Mouse (Mus musculus) right cerebral cortex, postnatal 14 days (tissue): Measurements from ENCODE around the gene Ankmy1.
A peak's percentile ranks its signal among the peaks of the same experiment; 100 is the strongest.

Experiments
- DNase-seq: peaks from one replicate; pipeline ENCODE4 v3.0.0; 2022

Gene Ankmy1

DNA sequence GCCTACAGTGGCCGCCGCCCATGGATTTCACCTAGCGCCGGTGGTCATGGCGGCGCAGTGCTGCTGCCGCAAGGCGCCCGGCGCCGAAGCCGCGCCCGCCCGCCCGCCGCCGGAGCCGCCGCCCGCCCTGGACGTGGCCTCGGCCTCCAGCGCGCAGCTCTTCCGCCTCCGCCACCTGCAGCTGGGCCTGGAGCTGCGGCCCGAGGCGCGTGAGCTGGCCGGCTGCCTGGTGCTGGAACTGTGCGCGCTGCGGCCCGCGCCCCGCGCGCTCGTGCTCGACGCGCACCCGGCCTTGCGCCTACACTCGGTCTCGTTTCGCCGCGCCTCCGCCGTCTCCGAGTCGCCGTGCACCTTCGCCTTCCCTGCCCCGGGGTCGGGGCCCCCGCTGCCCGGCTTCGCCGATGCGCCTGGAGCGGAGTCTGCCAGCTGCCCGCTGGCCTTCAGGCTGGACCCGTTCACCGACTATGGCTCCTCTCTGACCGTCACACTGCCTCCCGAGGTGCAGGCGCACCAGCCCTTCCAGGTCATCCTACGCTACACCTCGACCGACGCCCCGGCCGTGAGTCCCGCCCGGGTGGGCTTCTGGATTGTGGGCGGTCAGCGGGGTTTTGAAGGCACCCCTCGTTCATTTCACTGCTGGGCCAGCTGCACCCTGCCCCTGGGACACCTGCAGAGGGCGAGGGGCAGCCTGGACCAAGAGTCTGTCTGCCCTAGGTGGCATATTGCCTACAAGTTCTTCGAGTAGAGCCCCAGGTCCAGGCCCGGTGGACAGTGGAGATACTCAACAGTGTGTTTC lies 8.4 kb upstream of the Ankmy1 start:
- peak; percentile 77 for DNase-seq

DNA sequence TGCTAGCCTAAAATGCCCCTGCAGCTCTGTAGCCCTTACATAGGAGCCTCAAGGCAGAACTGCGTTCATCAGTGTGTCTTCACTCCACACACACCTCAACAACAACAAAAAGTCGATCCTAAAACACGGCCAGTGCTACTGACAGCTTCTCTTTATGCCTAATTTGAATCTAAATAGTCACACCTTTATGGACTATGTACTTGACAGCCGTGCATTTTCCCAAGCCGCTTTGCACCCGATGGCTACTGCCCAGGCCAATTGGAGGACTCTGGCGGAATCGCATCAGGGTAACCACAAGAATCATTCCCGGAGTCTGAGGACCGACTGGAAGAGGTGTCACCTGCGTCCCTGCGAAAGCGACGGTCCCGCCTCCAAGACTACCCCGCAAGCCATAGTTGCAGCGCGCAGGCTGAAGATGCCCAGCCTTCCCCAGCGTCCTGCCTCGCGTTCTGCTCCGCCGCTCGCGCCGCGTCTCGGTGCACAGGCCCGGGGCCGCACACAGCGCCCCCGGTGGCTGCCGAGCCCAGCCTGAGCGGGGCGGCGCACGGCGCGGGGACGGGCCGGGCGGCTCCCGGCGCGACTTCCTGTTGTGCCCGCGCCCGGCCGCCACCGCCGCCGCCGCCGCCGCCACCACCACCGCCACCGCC lies 7.7 kb upstream of the Ankmy1 start, which contains the start of gene Rnpepl1:
Gene Rnpepl1 (plus strand): TSS at position 545 of the 647 bp plus-strand sequence.
- DNase-seq = peak; percentile 75

GRCm38 (mm10) chr1:92909068-92909467 lies 6.4 kb upstream of the Ankmy1 start:
- DNase-seq = no peak

- DNase-seq = no peak
Measured at GRCm38 (mm10) chr1:92908664-92909063, 6.0 kb upstream of the Ankmy1 start.

DNA sequence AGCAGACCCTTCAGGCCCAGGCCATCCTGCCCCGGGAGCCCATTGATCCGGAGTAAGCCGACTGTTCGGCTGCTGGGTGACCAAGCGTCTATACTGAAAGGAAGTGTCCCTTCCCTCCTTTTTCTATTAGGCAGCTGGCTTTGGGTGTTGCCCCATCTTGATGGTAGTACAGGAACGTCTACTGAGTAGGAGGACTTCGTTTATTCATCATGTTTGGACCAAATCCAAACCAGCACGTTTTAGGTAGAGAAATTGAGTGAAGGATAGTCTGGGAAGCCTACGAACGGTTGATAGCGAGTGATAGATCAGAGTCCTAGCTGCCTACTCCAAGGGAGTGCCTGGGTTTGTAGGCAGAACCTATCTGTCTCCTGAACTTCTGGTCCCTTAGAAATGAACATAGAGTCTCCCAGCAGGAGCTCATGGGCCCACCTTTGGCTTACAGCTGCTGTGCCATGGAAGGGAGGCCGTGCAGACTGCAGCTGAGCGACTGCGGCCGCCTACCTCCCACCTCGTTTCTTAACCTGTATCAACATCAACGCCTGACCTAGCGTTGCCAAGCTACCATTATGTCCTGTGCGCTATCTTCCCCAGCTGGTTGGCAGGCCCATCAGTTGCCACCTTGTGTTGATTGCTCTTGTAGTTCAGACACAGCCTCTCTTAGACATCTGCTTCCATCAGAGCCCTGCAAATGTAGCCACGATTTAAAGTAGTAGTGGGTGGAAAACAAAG lies 5.1 kb upstream of the Ankmy1 start:
- DNase-seq = no peak

GRCm38 (mm10) chr1:92906779-92907631 lies 4.3 kb upstream of the Ankmy1 start, which contains the start of gene Dusp28:
Dusp28 (plus strand) TSS chr1:92906981.
- DNase-seq = peak; percentile 76

DNA sequence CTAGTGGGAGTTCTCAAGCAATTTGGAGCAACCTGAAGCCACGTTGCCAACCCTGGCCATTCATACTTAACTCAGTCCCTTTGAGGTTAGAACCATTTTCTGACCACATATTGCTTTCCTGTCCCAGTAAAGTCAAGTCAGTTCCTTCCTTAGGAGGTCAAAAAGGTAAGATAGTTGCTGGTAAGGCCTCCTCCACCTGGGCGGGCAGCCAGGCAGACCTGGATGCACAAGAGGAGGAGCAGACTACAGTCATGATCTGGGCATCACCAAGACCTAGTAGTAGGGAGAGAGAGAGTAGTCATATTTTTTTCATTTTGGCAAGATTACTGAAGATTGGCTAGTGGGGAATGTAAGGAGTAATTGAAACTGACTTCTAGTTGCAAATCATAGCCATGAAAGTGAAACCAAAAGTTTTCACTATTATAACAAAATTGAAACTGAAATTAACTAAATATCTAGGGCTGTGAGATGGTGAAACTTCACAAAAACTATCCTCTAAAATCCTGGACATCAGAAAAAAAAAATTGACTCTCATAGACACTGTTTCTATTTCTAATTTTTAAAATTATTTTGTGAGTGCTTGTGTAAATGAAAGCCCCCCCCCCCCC lies 3.1 kb upstream of the Ankmy1 start:
- no peak for DNase-seq

DNA sequence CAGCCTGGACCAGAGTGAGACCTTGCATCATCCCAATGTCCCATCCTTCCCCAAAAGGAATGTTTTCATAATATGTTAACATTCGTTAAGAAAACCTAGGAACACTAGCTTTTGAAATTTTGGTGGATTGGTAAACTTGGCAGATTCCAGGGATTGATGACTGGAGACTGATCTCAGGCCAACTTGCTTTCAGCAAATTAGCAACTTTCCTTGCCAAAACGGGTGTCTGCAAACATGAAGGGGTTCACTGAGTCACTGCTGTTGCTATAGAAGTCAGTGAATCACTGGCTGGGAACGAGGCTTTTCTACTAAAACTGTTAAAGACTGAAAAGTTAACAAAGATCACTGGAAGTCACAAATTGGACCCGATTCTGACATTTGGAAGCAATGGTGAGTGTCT lies 921 bp upstream of the Ankmy1 start:
- DNase-seq = no peak

GRCm38 (mm10) chr1:92895089-92895488 lies 7.6 kb downstream of the Ankmy1 start:
- DNase-seq = peak; percentile 82

- DNase-seq = no peak
Measured at GRCm38 (mm10) chr1:92893896-92894295, 8.8 kb downstream of the Ankmy1 start.

DNA sequence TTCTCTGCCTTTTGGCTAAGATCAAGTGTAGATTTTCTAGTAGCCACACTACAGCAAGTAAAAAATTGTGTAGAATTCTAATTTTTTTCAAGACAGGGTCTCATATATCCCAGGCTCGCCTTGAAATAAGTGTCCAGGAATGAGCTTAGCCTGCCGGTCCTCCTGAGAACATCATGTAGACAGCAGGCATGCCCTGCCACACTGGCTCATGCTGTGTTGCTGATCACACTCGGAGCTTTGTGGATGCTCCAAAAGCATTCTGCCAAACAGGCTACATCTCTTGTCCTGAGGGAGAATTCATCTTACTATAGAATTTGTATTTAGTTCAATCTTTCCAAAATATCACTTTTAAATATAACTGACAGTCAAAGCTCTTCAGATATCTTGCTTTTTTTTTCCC lies 9.9 kb downstream of the Ankmy1 start:
- no peak for DNase-seq

GRCm38 (mm10) chr1:92888901-92889655 lies 13.6 kb downstream of the Ankmy1 start:
- DNase-seq = no peak

GRCm38 (mm10) chr1:92881982-92882381 lies 20.7 kb downstream of the Ankmy1 start:
- DNase-seq = no peak

DNA sequence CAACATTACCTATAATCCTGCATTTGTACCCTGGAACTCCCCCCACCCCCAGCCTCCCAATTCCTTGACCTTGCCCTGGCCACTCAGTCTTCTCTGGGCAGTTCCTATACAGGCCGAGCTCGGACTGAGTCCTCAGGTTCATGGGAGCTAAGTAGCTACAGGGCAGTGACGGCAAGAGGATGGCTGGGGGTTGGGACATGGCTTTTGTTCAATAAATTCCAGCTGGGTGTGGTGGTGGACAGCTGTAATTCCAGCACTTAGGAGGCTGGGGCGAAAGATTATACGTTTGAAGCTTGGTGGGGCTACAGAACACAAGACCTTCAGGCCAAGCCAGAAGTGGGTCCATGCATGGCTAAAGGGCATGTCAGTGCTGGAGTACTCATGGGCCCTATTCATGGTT lies 22.6 kb downstream of the Ankmy1 start:
- no peak for DNase-seq

- DNase-seq = peak; percentile 40
Measured at GRCm38 (mm10) chr1:92879266-92879665, 23.4 kb downstream of the Ankmy1 start.

DNA sequence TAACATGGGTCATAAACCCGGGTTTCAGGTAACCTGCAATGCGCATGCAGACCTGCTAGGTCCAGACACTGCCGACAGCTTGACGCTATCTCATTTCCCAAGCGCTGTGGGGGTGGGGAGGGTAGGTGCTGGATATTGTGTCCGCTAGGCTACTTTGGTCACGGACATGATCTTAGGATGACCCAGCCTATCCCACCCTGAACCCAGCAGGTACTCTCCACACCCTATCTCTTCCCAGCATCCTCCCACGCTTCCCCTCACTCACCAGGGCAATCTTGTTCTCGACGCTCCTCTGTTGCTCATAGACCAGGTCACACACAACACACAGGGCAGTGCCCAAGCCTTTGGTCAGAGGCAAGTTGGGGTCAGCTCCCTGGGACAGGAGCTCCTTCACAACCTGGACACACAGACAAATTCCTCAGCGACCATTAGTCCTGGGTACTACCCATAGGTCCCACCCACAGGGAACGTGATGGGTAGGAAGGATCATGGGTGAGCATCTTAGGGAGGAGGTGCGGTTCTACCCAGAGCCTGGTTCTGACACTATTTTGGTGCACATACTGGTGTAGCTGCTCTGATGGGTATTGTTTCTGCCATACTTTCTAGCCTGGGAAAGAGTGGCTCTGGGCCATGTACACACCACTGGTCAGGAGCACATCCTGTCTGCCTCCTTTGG lies 24.5 kb downstream of the Ankmy1 start:
- DNase-seq = no peak

DNA sequence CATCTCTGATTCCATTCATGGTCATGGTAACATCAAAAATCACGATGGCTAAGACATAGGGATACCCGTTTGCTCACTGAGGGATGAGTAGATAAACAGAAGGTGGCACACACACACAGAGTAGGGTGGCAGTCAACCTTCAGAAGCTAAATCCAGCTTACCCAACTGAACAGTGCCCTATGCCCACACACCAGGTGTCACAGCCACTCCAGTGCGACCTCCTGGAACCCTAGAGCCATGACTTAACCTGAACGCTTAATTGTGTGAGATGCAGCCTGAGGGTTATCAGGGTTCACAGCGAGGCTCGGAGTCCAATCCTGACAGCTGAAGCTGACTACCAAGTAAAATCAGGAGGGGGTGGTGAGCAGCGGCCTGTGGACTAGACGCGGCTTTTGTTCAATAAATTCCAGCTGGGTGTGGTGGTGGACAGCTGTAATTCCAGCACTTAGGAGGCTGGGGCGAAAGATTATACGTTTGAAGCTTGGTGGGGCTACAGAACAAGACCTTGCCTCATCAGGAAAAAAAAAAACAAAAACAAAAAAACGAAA lies 25.2 kb downstream of the Ankmy1 start:
- no peak for DNase-seq

- no peak for DNase-seq
Measured at GRCm38 (mm10) chr1:92875360-92876111, 27.2 kb downstream of the Ankmy1 start.

GRCm38 (mm10) chr1:92874011-92874410 lies 28.7 kb downstream of the Ankmy1 start:
- no peak for DNase-seq

DNA sequence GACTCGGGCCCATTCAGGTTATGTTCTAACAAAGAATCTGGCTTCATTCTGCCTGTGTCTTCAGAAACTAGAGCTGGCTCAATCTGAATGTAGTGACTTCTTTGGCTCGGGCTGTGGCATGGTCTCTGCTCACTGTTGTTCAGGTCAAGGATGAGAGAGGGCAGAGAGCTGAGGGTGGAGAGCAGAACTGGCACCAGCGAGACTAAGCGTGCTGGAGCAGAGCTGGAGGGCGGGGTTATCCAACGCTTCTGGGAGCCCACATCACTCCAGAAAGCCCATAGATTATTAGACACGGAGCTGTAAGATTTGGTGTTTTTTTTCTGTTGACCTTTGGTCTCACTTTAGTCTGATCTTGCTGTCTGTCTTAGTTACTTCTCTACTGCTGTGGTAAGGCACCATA lies 30.0 kb downstream of the Ankmy1 start:
- no peak for DNase-seq
